Mouse (Mus musculus) G1E (cell line): Measurements from ENCODE around the gene Ndrg4.

ENCODE experiments used
- CTCF ChIP-seq: IDR thresholded peaks from 2 replicates; pipeline ENCODE4 v1.5.1; 2012; ENCODE audit warnings: low read depth, low read length, inconsistent platforms, mixed read lengths
- POLR2AphosphoS5 ChIP-seq: IDR thresholded peaks from 2 replicates; pipeline ENCODE4 v1.6.1; 2012; ENCODE audit warnings: low read depth, low read length, inconsistent platforms; ENCODE audit not compliant: insufficient replicate concordance

- TF ChIP-seq CTCF = no peak
- no peak for TF ChIP-seq POLR2AphosphoS5
Observed at GRCm38 (mm10) chr8:95700282-95700681, 23.5 kb downstream of the Ndrg4 start.
